Mouse (Mus musculus) embryonic facial prominence, embryonic 15.5 days (tissue): ENCODE data around the gene Prrc2a. TPM values are rescaled to one million over a fixed set of nuclear protein-coding genes. Genes with fewer than 3 reads are reported as not detected.

Experiments
- microRNA-seq: library from miRNA; unstranded; fragments of <30 nt; microRNA quantifications from one replicate; pipeline ENCODE4, GENCODE M21; 2016; ENCODE audit warnings: borderline number of aligned reads
- polyA plus RNA-seq: library from polyadenylated mRNA; unstranded; fragments of >200 nt; fragmentation: Nextera tagmentation; extraction: Ambion mirVana; gene quantifications from 2 replicates; pipeline ENCODE4 v1.2.1, GENCODE M21; 2015

Gene Prrc2a
- polyA plus RNA-seq, 1 experiment from 2014 or later: 198 TPM

Small RNA genes lying within 50 kb of the gene (microRNA-seq; reads per million reads assigned to microRNA genes)
- not detected for gene Mir6973a
- not detected for gene Mir6974

Other genes starting within 250 kb of the Prrc2a start
- gene Neu1, start 233.6 kb downstream of the Prrc2a start, polyA plus RNA-seq: 20.8 and 22.7 TPM in 2 replicates
- 2.2 and 3.4 TPM in 2 replicates for gene Hspa1b, start 205.7 kb downstream of the Prrc2a start, polyA plus RNA-seq
- gene Gm20481, start 195.0 kb downstream of the Prrc2a start, polyA plus RNA-seq: not detected in 2 replicates
- gene Hspa1a, start 192.7 kb downstream of the Prrc2a start, polyA plus RNA-seq: 19.5 and 19.7 TPM in 2 replicates
- gene Hspa1l, start 192.2 kb downstream of the Prrc2a start, polyA plus RNA-seq: 0.71 and 0.77 TPM in 2 replicates
- gene Lsm2, start 183.0 kb downstream of the Prrc2a start, polyA plus RNA-seq: 163 and 173 TPM in 2 replicates
- gene Vars, start 163.9 kb downstream of the Prrc2a start, polyA plus RNA-seq: 108 and 114 TPM in 2 replicates
- 0.43 and 0.58 TPM in 2 replicates for gene Vwa7, start 148.3 kb downstream of the Prrc2a start, polyA plus RNA-seq
- gene Sapcd1, start 136.9 kb downstream of the Prrc2a start, polyA plus RNA-seq: 21.5 and 23.4 TPM in 2 replicates
- 3.6 and 5.4 TPM in 2 replicates for gene Msh5, start 118.2 kb downstream of the Prrc2a start, polyA plus RNA-seq
- 324 and 329 TPM in 2 replicates for gene Clic1, start 114.9 kb downstream of the Prrc2a start, polyA plus RNA-seq
- gene Ddah2, start 105.9 kb downstream of the Prrc2a start, polyA plus RNA-seq: 319 and 347 TPM in 2 replicates
- 98.5 and 131 TPM in 2 replicates for gene Ly6g6c, start 99.5 kb downstream of the Prrc2a start, polyA plus RNA-seq
- gene Mpig6b, start 98.7 kb downstream of the Prrc2a start, polyA plus RNA-seq: 1.1 and 1.4 TPM in 2 replicates
- 31.4 and 33.0 TPM in 2 replicates for gene Ly6g6e, start 88.0 kb downstream of the Prrc2a start, polyA plus RNA-seq
- gene Ly6g6d, start 86.8 kb downstream of the Prrc2a start, polyA plus RNA-seq: 1.5 and 2.3 TPM in 2 replicates
- gene Ly6g6f, start 79.3 kb downstream of the Prrc2a start, polyA plus RNA-seq: 0.20 and 0.28 TPM in 2 replicates
- gene Abhd16a, start 75.6 kb downstream of the Prrc2a start, polyA plus RNA-seq: 102 and 105 TPM in 2 replicates
- not detected in 2 replicates for gene Ly6g5c, start 56.6 kb downstream of the Prrc2a start, polyA plus RNA-seq
- 1.4 and 1.8 TPM in 2 replicates for gene Ly6g5b, start 49.5 kb downstream of the Prrc2a start, polyA plus RNA-seq
- gene Gpank1, start 43.4 kb downstream of the Prrc2a start, polyA plus RNA-seq: 19.5 and 20.1 TPM in 2 replicates
- 278 and 279 TPM in 2 replicates for gene Csnk2b, start 42.8 kb downstream of the Prrc2a start, polyA plus RNA-seq
- 11.2 and 12.2 TPM in 2 replicates for gene D17H6S53E, start 38.5 kb downstream of the Prrc2a start, polyA plus RNA-seq
- 0.17 TPM in 1 of 2 replicates, not detected in the other for gene Apom, start 32.8 kb downstream of the Prrc2a start, polyA plus RNA-seq
- gene Bag6, start 29.7 kb downstream of the Prrc2a start, polyA plus RNA-seq: 57.8 TPM in 2 replicates
- gene Aif1, start 11.2 kb upstream of the Prrc2a start, polyA plus RNA-seq: 15.5 and 17.5 TPM in 2 replicates
- gene Lst1, start 23.5 kb upstream of the Prrc2a start, polyA plus RNA-seq: 27.2 and 27.4 TPM in 2 replicates
- gene Ltb, start 29.5 kb upstream of the Prrc2a start, polyA plus RNA-seq: 2.3 and 2.9 TPM in 2 replicates
- gene Tnf, start 37.1 kb upstream of the Prrc2a start, polyA plus RNA-seq: 0.47 and 0.76 TPM in 2 replicates
- 0.27 and 0.32 TPM in 2 replicates for gene Lta, start 40.5 kb upstream of the Prrc2a start, polyA plus RNA-seq
- 0.57 TPM in 1 of 2 replicates, not detected in the other for gene Gm16181, start 55.9 kb upstream of the Prrc2a start, polyA plus RNA-seq
- 4.1 and 4.4 TPM in 2 replicates for gene Atp6v1g2, start 68.8 kb upstream of the Prrc2a start, polyA plus RNA-seq
- 11.8 and 12.7 TPM in 2 replicates for gene Nfkbil1, start 70.9 kb upstream of the Prrc2a start, polyA plus RNA-seq
- 406 and 413 TPM in 2 replicates for gene Ddx39b, start 76.8 kb upstream of the Prrc2a start, polyA plus RNA-seq
- gene H2-D1, start 97.8 kb upstream of the Prrc2a start, polyA plus RNA-seq: 81.6 and 82.0 TPM in 2 replicates
- gene H2-Q1, start 155.5 kb upstream of the Prrc2a start, polyA plus RNA-seq: not detected in 2 replicates
- 0.47 TPM in 1 of 2 replicates, not detected in the other for gene H2-Q2, start 177.3 kb upstream of the Prrc2a start, polyA plus RNA-seq
- 2.4 and 2.7 TPM in 2 replicates for gene H2-Q4, start 214.7 kb upstream of the Prrc2a start, polyA plus RNA-seq